Mouse (Mus musculus) MEL (cell line): ENCODE data around the gene Irs2. TPM values are rescaled to one million over a fixed set of nuclear protein-coding genes. Genes with fewer than 3 reads are reported as not detected.

Source experiments
- DNase-seq: peaks from one replicate; pipeline ENCODE4 v3.0.0; 2011; ENCODE audit warnings: low read depth, low spot score
- H3K27ac ChIP-seq: 2 replicates; pipeline ENCODE4 v1.5.1; 2012; ENCODE audit warnings: low read depth, mild to moderate bottlenecking, control low read depth, low read length, moderate library complexity; ENCODE audit not compliant: control insufficient read depth
- H3K27me3 ChIP-seq, 2 experiments: fragments of 150-350 bp in 1 of 2; sonication (generic) in 1 of 2; 2 replicates each; pipeline ENCODE4 v1.6.1; 2012; ENCODE audit warnings: low read length in 2 of 2, mild to moderate bottlenecking in 2 of 2, improper control_type of control experiment in 1 of 2, moderate library complexity in 1 of 2; ENCODE audit not compliant: insufficient read depth in 2 of 2, control insufficient read depth in 1 of 2
- H3K36me3 ChIP-seq, 2 experiments: 2 replicates each; pipeline ENCODE4 v1.6.1; 2012 to 2014; ENCODE audit warnings: low read length in 2 of 2, improper control_type of control experiment in 1 of 2, inconsistent platforms in 1 of 2, mild to moderate bottlenecking in 1 of 2; ENCODE audit not compliant: insufficient read depth in 2 of 2, control insufficient read depth in 1 of 2
- H3K4me1 ChIP-seq, 2 experiments: fragments of 150-350 bp in 1 of 2; sonication (generic) in 1 of 2; 2 replicates each; pipeline ENCODE4 v1.6.1; 2012; ENCODE audit warnings: low read length in 2 of 2, improper control_type of control experiment in 1 of 2, mild to moderate bottlenecking in 1 of 2; ENCODE audit not compliant: insufficient read depth in 2 of 2, control insufficient read depth in 1 of 2
- H3K4me3 ChIP-seq, 2 experiments: fragments of 150-350 bp in 1 of 2; sonication (generic) in 1 of 2; 2 replicates each; pipeline ENCODE4 v1.5.1; 2012; ENCODE audit warnings: low read depth in 2 of 2, low read length in 2 of 2, mild to moderate bottlenecking in 2 of 2, moderate library complexity in 2 of 2, control low read depth in 1 of 2, improper control_type of control experiment in 1 of 2; ENCODE audit not compliant: control insufficient read depth in 1 of 2, insufficient read depth in 1 of 2
- H3K79me2 ChIP-seq: 2 replicates; pipeline ENCODE4 v1.6.1; 2012; ENCODE audit warnings: mild to moderate bottlenecking, low read length, moderate library complexity; ENCODE audit not compliant: control insufficient read depth, poor library complexity, insufficient read depth
- H3K9ac ChIP-seq: 2 replicates; pipeline ENCODE4 v1.6.1; 2012; ENCODE audit warnings: low read depth, mild to moderate bottlenecking, control low read depth, low read length, moderate library complexity; ENCODE audit not compliant: control insufficient read depth, poor library complexity, severe bottlenecking
- H3K9me3 ChIP-seq: fragments of 150-350 bp; sonication (generic); replicated peaks from 2 replicates; pipeline ENCODE4 v1.6.1; 2012; ENCODE audit warnings: mild to moderate bottlenecking, low read length, improper control_type of control experiment, moderate library complexity; ENCODE audit not compliant: insufficient read depth
- BHLHE40 ChIP-seq: IDR thresholded peaks from 2 replicates; pipeline ENCODE4 v1.6.1; 2012; ENCODE audit warnings: low read depth, mild to moderate bottlenecking, inconsistent platforms, low read length, improper control_type of control experiment, borderline replicate concordance
- EP300 ChIP-seq, 2 experiments: IDR thresholded peaks; 2 replicates each; pipeline ENCODE4 v1.6.1; 2011; ENCODE audit warnings: improper control_type of control experiment in 2 of 2, low read length in 2 of 2, low read depth in 1 of 2, mild to moderate bottlenecking in 1 of 2
- GABPA ChIP-seq: IDR thresholded peaks from 2 replicates; pipeline ENCODE4 v1.6.1; 2012; ENCODE audit warnings: low read depth, mild to moderate bottlenecking, inconsistent platforms, low read length, improper control_type of control experiment, moderate library complexity
- HCFC1 ChIP-seq: IDR thresholded peaks from 2 replicates; pipeline ENCODE4 v1.6.1; 2012; ENCODE audit warnings: low read depth, mild to moderate bottlenecking, inconsistent platforms, low read length, improper control_type of control experiment, moderate library complexity
- JUND ChIP-seq: IDR thresholded peaks from 2 replicates; pipeline ENCODE4 v1.6.1; 2011; ENCODE audit warnings: low read depth, mild to moderate bottlenecking, improper control_type of control experiment, low read length
- KAT2A ChIP-seq: conservative IDR thresholded peaks from 2 replicates; pipeline ENCODE4 v1.6.1; 2012; ENCODE audit warnings: low read depth, low read length, improper control_type of control experiment, inconsistent platforms
- MAX ChIP-seq: IDR thresholded peaks from 2 replicates; pipeline ENCODE4 v1.6.1; 2011; ENCODE audit warnings: low read length, improper control_type of control experiment
- MXI1 ChIP-seq: IDR thresholded peaks from 2 replicates; pipeline ENCODE4 v1.6.1; 2011; ENCODE audit warnings: mild to moderate bottlenecking, low read depth, low read length, improper control_type of control experiment
- NELFE ChIP-seq: IDR thresholded peaks from 2 replicates; pipeline ENCODE4 v1.6.1; 2011; ENCODE audit warnings: low read depth, low read length, improper control_type of control experiment
- NRF1 ChIP-seq: IDR thresholded peaks from 2 replicates; pipeline ENCODE4 v1.6.1; 2014; ENCODE audit warnings: low read depth, mild to moderate bottlenecking, inconsistent platforms, low read length, improper control_type of control experiment, moderate library complexity; ENCODE audit not compliant: poor library complexity, insufficient read depth, severe bottlenecking
- POLR2AphosphoS2 ChIP-seq: IDR thresholded peaks from 2 replicates; pipeline ENCODE4 v1.6.1; 2011; ENCODE audit warnings: low read length, improper control_type of control experiment
- POLR2AphosphoS5 ChIP-seq: IDR thresholded peaks from 2 replicates; pipeline ENCODE4 v1.6.1; 2012; ENCODE audit warnings: low read depth, borderline replicate concordance, mild to moderate bottlenecking, inconsistent platforms, low read length, moderate library complexity, mixed read lengths
- RAD21 ChIP-seq: IDR thresholded peaks from 2 replicates; pipeline ENCODE4 v1.6.1; 2011; ENCODE audit warnings: mild to moderate bottlenecking, low read depth, low read length, improper control_type of control experiment
- TAL1 ChIP-seq: IDR thresholded peaks from 2 replicates; pipeline ENCODE4 v1.6.1; 2012; ENCODE audit warnings: mild to moderate bottlenecking, inconsistent platforms, low read length, moderate library complexity, mixed read lengths
- UBTF ChIP-seq: IDR thresholded peaks from 2 replicates; pipeline ENCODE4 v1.6.1; 2012; ENCODE audit warnings: low read depth, mild to moderate bottlenecking, inconsistent platforms, low read length, improper control_type of control experiment, moderate library complexity, borderline replicate concordance; ENCODE audit not compliant: insufficient read depth
- USF1 ChIP-seq: IDR thresholded peaks from 2 replicates; pipeline ENCODE4 v1.6.1; 2014; ENCODE audit warnings: low read depth, mild to moderate bottlenecking, inconsistent platforms, low read length, improper control_type of control experiment, moderate library complexity
- ZC3H11A ChIP-seq: IDR thresholded peaks from 2 replicates; pipeline ENCODE4 v1.6.1; 2012; ENCODE audit warnings: low read depth, mild to moderate bottlenecking, inconsistent platforms, low read length, improper control_type of control experiment
- ZMIZ1 ChIP-seq: IDR thresholded peaks from 2 replicates; pipeline ENCODE4 v1.6.1; 2012; ENCODE audit warnings: low read depth, mild to moderate bottlenecking, inconsistent platforms, low read length, improper control_type of control experiment, moderate library complexity
- polyA plus RNA-seq, 2 experiments: library from polyadenylated mRNA; stranded (reverse) in 1 of 2; unstranded in 1 of 2; fragments of >175 nt in 1 of 2; fragments of >200 nt in 1 of 2; gene quantifications; 2 replicates each; pipeline versions ENCODE4 v1.2.1 to v1.2.4; 2012; ENCODE audit warnings: low replicate concordance in 2 of 2, low read depth in 1 of 2; ENCODE audit not compliant: insufficient read length in 2 of 2, insufficient read depth in 1 of 2, missing spikeins in 1 of 2
- total RNA-seq: library from RNA; depleted of rRNA; stranded (reverse); fragments of 300-350 nt; gene quantifications from 2 replicates; pipeline ENCODE4 v1.2.3, GENCODE M21; 2012

The Irs2 gene
- total and polyA plus RNA-seq, 3 experiments, result 16.4 to 23.1 TPM; not detected in 1

- DNase-seq, result no peak
- no peak for TF ChIP-seq ZC3H11A
- no peak for TF ChIP-seq NRF1
- TF ChIP-seq MXI1, result no peak
- TF ChIP-seq HCFC1, result no peak
- no peak for TF ChIP-seq POLR2AphosphoS5
- no peak for TF ChIP-seq BHLHE40
- no peak for TF ChIP-seq KAT2A
- no peak for TF ChIP-seq USF1
- TF ChIP-seq EP300 (IDR thresholded peaks at IDR 0.05; ENCODE audit: low read depth in 1 of 2, low read length in 2 of 2), result no peak
- no peak for TF ChIP-seq NELFE
- no peak for TF ChIP-seq RAD21
- TF ChIP-seq UBTF, result no peak
- TF ChIP-seq JUND, result no peak
- no peak for TF ChIP-seq MAX
- no peak for TF ChIP-seq GABPA
- TF ChIP-seq TAL1, result no peak
- Histone ChIP-seq H3K27ac (no peak overlapping the region), H3K9me3 (no peaks in the 10 kb centered on the region), H3K4me3 (peak overlapping the region; percentile 83 to 88; a peak in 3 of 4 replicates), H3K79me2 (peaks cover 75% of the 10 kb centered on the region), H3K4me1 (peaks cover 6 to 31% of the 10 kb centered on the region in 2 experiments), H3K9ac (peak overlapping the region; percentile 83), H3K27me3 (no peaks in the 10 kb centered on the region), H3K36me3 (peaks cover 0 to 14% of the 10 kb centered on the region in 2 experiments; a peak in 2 of 4 replicates)
Observed at GRCm38 (mm10) chr8:11006276-11006630, 2.0 kb downstream of the Irs2 start.

- Histone ChIP-seq H3K4me3 (peak overlapping the region in 1 of 2 experiments; percentile 83; a peak in 2 of 4 replicates), H3K36me3 (peaks cover 0 to 18% of the 10 kb centered on the region in 2 experiments; a peak in 2 of 4 replicates)
Observed at GRCm38 (mm10) chr8:11005460-11006275, 2.6 kb downstream of the Irs2 start.

More at GRCm38 (mm10) chr8:11005460-11006275, 2.6 kb downstream of the Irs2 start:
- TF ChIP-seq ZMIZ1, result no peak
- peak; percentile 35; the same call in 1 of the 2 replicates for TF ChIP-seq POLR2AphosphoS2
- TF ChIP-seq, all 39 proteins: peak for 1
- Histone ChIP-seq H3K9ac (peak overlapping the region; percentile 83), H3K79me2 (peaks cover 80% of the 10 kb centered on the region), H3K4me1 (peaks cover 8 to 35% of the 10 kb centered on the region in 2 experiments), H3K27ac (no peak overlapping the region), H3K27me3 (no peaks in the 10 kb centered on the region), H3K9me3 (no peaks in the 10 kb centered on the region)
- peak; percentile 24 for DNase-seq
